Mouse (Mus musculus): ENCODE measurements at regions not wholly inside any gene's neighbourhood (a gene's known extent, or its start where the extent isn't known, plus 50 kb on each side); places are given as distances from the start of the nearest gene placed in this dataset.

GRCm38 (mm10) chr12:107182091-107182655 lies 306.3 kb upstream of the 3110018I06Rik start:
- TF ChIP-seq CTCF (IDR thresholded peaks at IDR 0.05; ENCODE audit: control insufficient read depth, insufficient read depth, insufficient read length) = no peak
- no peak for TF ChIP-seq MYOG (IDR thresholded peaks at IDR 0.05; ENCODE audit: control insufficient read depth, extremely low read depth, insufficient read length)
